Mouse (Mus musculus) lung, embryonic 15.5 days (tissue): ENCODE data around the gene Cdc123. TPM values are rescaled to one million over a fixed set of nuclear protein-coding genes. Genes with fewer than 3 reads are reported as not detected.
"Not testable (repeated sequence)": the region's sequence is repeated elsewhere in the genome, so short reads cannot be mapped to it uniquely, and the experiment has no call there.

ENCODE experiments used
- ATAC-seq: fragments of 200-750 bp; cut with Nextera tagmentation; 2 replicates; pipeline ENCODE4 v1.8.0; 2017; ENCODE audit warnings: moderate number of reproducible peaks, borderline replicate concordance; ENCODE audit not compliant: low FRiP score, low TSS enrichment; ENCODE audit errors: extremely low read depth
- H3K27ac ChIP-seq: fragments of 300-500 bp; sonication (generic); 2 replicates; pipeline ENCODE4 v1.5.1; 2015; ENCODE audit warnings: moderate library complexity, mild to moderate bottlenecking, inconsistent platforms
- H3K27me3 ChIP-seq: fragments of 300-500 bp; sonication (generic); 2 replicates; pipeline ENCODE4 v1.6.1; 2015; ENCODE audit warnings: inconsistent platforms
- H3K36me3 ChIP-seq: fragments of 300-500 bp; sonication (generic); 2 replicates; pipeline ENCODE4 v1.6.1; 2015; ENCODE audit warnings: inconsistent platforms
- H3K4me1 ChIP-seq: fragments of 300-500 bp; sonication (generic); 2 replicates; pipeline ENCODE4 v1.6.1; 2015; ENCODE audit warnings: inconsistent platforms
- H3K4me2 ChIP-seq: fragments of 300-500 bp; sonication (generic); 2 replicates; pipeline ENCODE4 v1.6.1; 2015; ENCODE audit warnings: inconsistent platforms, mild to moderate bottlenecking, moderate library complexity
- H3K4me3 ChIP-seq: fragments of 300-500 bp; sonication (generic); 2 replicates; pipeline ENCODE4 v1.5.1; 2015; ENCODE audit warnings: mild to moderate bottlenecking, inconsistent platforms
- H3K9ac ChIP-seq: fragments of 300-500 bp; sonication (generic); 2 replicates; pipeline ENCODE4 v1.6.1; 2015; ENCODE audit warnings: inconsistent platforms
- H3K9me3 ChIP-seq: fragments of 300-500 bp; sonication (generic); 2 replicates; pipeline ENCODE4 v1.6.1; 2016; ENCODE audit warnings: inconsistent platforms
- WGBS: fragments of 180-500 bp; shearing (Covaris S2); methylation state at CpG from one replicate; pipeline ENCODE4 v1.1.7; 2015; 5-methylcytosine and 5-hydroxymethylcytosine counted together
- polyA plus RNA-seq: library from polyadenylated mRNA; unstranded; fragments of >200 nt; fragmentation: Nextera tagmentation; extraction: Ambion mirVana; gene quantifications from 2 replicates; pipeline ENCODE4 v1.2.1, GENCODE M21; 2015

Cdc123 gene
- polyA plus RNA-seq, 1 experiment from 2014 or later, result 302 TPM

DNA sequence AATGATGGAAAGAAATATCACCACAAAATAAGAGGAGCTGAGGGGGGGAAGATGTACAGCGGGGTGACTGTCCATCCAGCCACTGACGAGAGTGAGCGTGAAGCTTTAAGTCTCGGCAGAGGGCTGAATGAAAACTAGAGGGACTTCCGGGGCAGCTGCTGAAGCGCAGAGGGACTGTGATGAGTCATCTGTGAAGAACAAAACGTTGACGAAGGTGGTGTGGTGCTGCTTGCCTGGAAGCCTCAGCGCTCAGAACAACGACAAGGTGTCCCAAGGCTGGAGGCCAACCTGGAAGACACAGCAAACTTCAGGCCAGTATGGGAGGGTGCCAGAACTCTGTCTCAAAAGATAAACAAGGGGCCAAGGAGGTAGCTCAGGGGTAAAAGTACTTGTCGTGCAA, 4.1 kb downstream of the Cdc123 start:
- no peak overlapping the region for H3K4me3 ChIP-seq
- no peaks in the 10 kb centered on the region for H3K9me3 ChIP-seq
- H3K4me2 ChIP-seq, result no peak overlapping the region
- 96% methylated on average over 11 of the region's 11 CpGs for WGBS
- no peak for ATAC-seq
- no peaks in the 10 kb centered on the region for H3K27me3 ChIP-seq
- H3K36me3 ChIP-seq, result peaks cover 54% of the 10 kb centered on the region
- no peak overlapping the region for H3K9ac ChIP-seq
- H3K4me1 ChIP-seq, result peaks cover under 1% of the 10 kb centered on the region; the same call in 1 of the 2 replicates
- no peak overlapping the region for H3K27ac ChIP-seq

DNA sequence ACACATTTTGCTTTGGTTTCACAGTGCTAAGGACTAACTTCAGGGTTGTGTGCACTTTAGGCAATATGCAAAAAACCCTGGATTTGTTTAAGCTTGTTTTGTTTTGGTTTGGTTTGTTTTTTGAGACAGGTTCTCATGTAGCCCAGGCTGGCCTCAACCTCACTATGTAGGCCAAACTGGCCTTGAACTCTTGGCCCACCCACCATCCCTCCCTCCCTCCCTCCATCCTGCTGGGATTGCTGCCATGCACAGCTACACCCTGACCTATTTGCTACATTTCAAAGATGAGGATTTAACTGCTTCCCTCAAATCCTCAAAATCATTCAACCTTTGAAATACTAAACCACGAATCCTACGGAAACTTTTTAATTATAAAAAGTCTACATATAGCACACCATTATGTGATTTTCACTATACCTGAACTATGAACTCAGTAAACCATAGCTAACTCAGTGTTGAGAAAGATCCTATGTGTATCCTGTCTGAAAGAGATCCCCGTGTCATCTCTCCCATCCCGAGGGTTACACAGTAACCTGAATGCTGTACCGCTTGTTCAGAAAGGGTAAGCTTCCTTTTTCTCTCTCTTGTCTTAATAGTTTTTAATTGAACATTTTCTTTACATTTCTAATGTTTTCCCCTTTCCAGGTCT, 19.6 kb downstream of the Cdc123 start:
- WGBS, result 92% methylated on average over 5 of the region's 5 CpGs

DNA sequence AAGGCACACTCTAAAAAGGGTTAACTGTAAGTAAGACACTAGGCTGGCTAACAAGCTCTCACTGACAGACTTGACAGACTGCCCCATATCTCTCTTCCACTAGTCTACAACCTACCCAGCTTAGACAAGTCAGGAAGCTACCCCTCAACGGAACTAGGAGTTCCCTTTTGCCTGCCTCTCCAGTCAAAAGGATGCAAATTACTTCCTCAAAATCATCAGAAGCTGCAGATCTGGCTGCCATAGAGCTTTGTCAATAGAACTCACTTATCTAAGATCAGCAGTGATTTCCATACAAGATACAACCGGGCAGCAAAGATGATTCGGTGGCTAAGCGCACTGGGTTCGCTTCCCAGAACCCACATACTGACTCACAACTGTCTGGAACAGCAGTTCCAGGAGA, 20.3 kb downstream of the Cdc123 start:
- no peaks in the 10 kb centered on the region for H3K4me1 ChIP-seq
- WGBS, result 81% methylated on average over 5 of the region's 5 CpGs

More for the DNA sequence above, 19.6 kb downstream of the Cdc123 start:
- no peak overlapping the region for H3K9ac ChIP-seq
- H3K27me3 ChIP-seq, result no peaks in the 10 kb centered on the region
- H3K4me3 ChIP-seq, result no peak overlapping the region
- no peak overlapping the region for H3K4me2 ChIP-seq
- no peak overlapping the region for H3K27ac ChIP-seq
- ATAC-seq, result no peak
- H3K9me3 ChIP-seq, result no peaks in the 10 kb centered on the region
- H3K4me1 ChIP-seq, result no peaks in the 10 kb centered on the region
- H3K36me3 ChIP-seq, result peaks cover 45% of the 10 kb centered on the region

DNA sequence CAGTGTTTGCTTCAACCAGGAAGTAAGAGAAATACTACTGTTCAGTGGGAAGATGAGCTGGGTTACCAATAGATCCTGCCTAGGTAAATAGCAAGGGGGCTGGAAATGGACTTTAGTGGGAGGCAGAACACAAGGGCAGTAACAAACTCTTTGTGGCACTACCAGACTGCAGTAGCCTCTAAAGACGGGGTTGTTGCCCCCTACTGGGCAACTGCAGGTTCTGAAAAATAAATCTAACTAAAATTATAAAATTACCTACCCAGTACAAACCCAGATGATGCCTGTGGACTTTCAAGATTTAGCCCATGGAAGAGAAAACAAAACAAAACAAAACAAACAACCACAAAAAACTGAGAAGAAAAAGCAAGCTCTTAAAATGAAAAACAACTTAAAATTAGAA, 20.8 kb downstream of the Cdc123 start:
- 21% methylated on average over 1 of the region's 1 CpGs for WGBS
- no peak overlapping the region for H3K9ac ChIP-seq
- no peaks in the 10 kb centered on the region for H3K4me1 ChIP-seq
- peaks cover 51% of the 10 kb centered on the region for H3K36me3 ChIP-seq
- H3K4me3 ChIP-seq, result no peak overlapping the region
- H3K27me3 ChIP-seq, result no peaks in the 10 kb centered on the region
- H3K4me2 ChIP-seq, result no peak overlapping the region
- ATAC-seq, result no peak
- H3K9me3 ChIP-seq, result no peaks in the 10 kb centered on the region
- H3K27ac ChIP-seq, result no peak overlapping the region

More for the DNA sequence above, 20.3 kb downstream of the Cdc123 start:
- Histone ChIP-seq H3K27me3 (no peaks in the 10 kb centered on the region), H3K36me3 (peaks cover 46% of the 10 kb centered on the region), H3K9ac (no peak overlapping the region), H3K27ac (no peak overlapping the region), H3K4me3 (no peak overlapping the region), H3K9me3 (no peaks in the 10 kb centered on the region), H3K4me2 (no peak overlapping the region)
- no peak for ATAC-seq

DNA sequence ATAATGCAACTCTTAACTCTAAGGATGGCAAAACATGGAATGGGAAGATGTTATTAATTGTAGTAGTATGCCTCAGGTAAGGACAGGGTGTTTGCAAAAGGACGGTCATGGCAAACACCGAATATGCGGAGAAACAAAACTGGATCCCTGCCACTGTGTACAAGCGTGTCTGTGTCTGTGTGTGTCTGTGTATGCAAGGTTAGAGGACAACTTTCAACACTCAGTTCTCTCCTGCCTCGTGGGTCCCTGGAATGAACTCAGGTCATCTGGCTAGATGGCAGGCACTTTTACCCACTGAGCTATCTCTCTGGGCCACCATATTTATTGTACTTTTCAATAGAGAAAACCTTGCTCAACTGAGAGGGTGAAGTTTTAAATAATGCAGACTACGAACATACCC, 22.5 kb downstream of the Cdc123 start:
- Histone ChIP-seq H3K27ac (no peak overlapping the region), H3K4me2 (no peak overlapping the region), H3K27me3 (no peaks in the 10 kb centered on the region), H3K9ac (no peak overlapping the region), H3K4me3 (no peak overlapping the region), H3K9me3 (no peaks in the 10 kb centered on the region), H3K36me3 (peaks cover 61% of the 10 kb centered on the region), H3K4me1 (no peaks in the 10 kb centered on the region)
- no peak for ATAC-seq
- WGBS, result 93% methylated on average over 6 of the region's 6 CpGs

DNA sequence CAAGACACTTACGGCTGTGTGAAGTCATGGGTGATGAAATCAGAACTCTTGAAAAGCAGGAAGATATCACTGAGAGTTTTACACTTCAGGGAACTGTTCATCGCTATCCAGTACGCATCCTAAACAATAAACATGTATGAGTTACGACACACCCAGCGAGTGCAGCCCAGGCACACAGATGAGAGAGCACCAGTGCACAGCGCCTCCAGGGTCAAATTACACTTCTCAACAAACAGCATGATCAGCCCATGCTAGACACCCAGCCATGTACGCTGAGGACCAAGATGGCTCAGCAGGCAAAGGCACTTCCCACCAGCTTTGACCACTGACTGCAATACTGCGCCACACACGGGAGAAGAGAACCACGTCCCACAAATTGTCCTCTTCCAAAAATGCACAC, 23.7 kb downstream of the Cdc123 start:
- H3K27ac ChIP-seq, result no peak overlapping the region
- no peaks in the 10 kb centered on the region for H3K4me1 ChIP-seq
- H3K9ac ChIP-seq, result no peak overlapping the region
- ATAC-seq, result no peak
- H3K36me3 ChIP-seq, result peaks cover 60% of the 10 kb centered on the region
- H3K9me3 ChIP-seq, result no peaks in the 10 kb centered on the region
- no peak overlapping the region for H3K4me2 ChIP-seq
- H3K27me3 ChIP-seq, result no peaks in the 10 kb centered on the region
- no peak overlapping the region for H3K4me3 ChIP-seq
- WGBS, result 91% methylated on average over 10 of the region's 10 CpGs

DNA sequence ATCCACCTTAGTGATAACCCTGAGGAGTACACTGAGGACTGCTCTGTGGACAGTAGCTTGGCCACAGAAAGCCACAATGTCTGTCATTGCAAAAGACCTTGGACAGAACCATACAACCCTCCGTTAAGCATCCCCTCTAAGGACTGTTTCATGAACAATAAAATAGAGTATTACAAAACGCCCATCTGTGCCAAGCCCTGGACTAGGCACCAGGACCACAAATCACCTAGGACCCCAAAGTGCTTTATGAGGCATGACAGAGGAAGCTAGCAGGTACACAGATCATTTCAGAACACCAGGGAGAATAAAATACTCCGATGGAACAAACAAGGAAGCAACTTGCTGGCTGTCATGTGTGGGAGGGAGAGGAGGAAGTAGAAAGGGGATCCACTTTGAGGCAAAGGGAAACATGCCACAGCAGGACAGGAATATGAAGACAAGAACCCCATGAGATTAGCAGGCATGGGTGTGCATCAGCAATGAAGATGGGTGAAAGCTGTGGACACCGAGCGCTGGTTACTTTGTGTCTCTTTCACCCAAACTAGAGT, 33.7 kb downstream of the Cdc123 start:
- Histone ChIP-seq H3K4me3 (no peak overlapping the region), H3K36me3 (peaks cover 41% of the 10 kb centered on the region), H3K9ac (no peak overlapping the region), H3K9me3 (no peaks in the 10 kb centered on the region), H3K27me3 (no peaks in the 10 kb centered on the region), H3K27ac (no peak overlapping the region), H3K4me2 (no peak overlapping the region), H3K4me1 (no peaks in the 10 kb centered on the region)
- 94% methylated on average over 5 of the region's 5 CpGs for WGBS
- no peak for ATAC-seq

DNA sequence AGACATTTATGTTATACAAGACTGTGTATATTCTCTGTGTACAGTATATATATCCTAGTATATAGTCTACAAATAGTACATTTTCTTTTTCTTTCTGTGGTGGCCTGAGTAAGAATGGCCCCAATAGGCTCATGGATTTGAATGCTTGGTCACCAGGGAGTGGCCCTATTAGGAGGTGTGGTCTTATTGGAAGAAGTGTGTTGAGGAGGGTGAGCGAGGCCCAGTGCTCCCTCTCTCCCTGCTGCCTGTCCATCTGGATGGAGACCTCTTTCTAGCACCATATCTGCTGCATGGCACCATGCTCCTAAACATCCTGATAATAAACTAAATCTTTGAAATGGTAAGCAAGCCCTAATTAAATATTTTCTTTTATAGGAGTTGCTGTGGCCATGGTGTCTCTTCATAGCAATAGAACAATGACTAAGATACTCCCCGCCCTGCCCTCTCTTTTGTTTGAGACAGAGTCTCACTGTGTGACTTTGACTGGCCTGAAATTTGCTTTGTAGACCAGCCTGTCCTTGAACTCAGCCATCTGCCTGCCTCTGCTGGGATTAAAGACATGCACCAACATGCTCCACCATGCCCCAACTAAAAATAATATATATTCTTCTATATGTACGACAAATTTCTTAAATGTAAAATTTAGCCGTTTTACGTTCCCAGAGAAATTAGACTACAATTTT, 34.8 kb downstream of the Cdc123 start:
- Histone ChIP-seq H3K27ac (no peak overlapping the region), H3K27me3 (no peaks in the 10 kb centered on the region), H3K4me3 (no peak overlapping the region), H3K9me3 (no peaks in the 10 kb centered on the region), H3K4me2 (no peak overlapping the region), H3K36me3 (peaks cover 35% of the 10 kb centered on the region), H3K4me1 (no peaks in the 10 kb centered on the region), H3K9ac (no peak overlapping the region)
- WGBS, result 91% methylated on average over 5 of the region's 5 CpGs
- ATAC-seq, result no peak

DNA sequence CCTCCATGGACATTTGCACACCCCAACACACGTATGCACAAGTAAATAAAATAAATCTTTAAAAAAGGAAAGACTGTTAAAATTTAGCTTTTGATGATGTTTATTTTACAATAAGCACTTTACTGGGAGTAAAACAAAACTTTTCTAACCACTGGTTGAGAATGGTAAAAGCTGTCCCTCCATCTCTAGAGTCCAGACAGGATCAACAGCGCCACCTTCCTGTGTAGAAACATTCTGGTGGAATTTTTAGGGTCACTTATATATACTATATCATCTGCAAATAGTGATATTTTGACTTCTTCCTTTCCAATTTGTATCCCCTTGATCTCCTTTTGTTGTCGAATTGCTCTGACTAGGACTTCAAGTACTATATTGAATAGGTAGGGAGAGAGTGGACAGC, 38.8 kb downstream of the Cdc123 start:
- 76% methylated on average over 3 of the region's 3 CpGs for WGBS
- H3K4me2 ChIP-seq, ATAC-seq, H3K4me3 ChIP-seq, H3K4me1 ChIP-seq, H3K9ac ChIP-seq, H3K27me3 ChIP-seq, H3K27ac ChIP-seq, H3K9me3 ChIP-seq: not testable (repeated sequence)
- H3K36me3 ChIP-seq, result peaks cover 29% of the 10 kb centered on the region

DNA sequence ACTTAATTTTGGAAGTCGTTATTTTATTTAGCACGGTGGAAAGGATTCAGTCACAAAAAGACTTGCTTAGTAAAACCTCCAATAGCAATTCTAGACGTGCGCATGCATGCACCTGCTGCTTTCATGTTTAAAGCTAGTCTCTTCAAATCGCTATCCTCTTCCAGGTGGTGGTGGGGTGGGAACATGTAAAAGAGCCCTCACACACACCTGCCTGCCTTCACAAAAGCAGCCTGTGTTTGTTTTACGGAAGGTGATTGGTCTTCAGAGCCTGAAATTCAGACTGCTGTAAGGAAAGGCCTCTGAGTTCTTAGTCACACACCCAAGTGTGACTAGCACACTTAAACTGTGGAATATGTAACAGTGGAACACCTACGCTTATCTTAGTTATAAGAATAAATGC, 39.7 kb downstream of the Cdc123 start:
- Histone ChIP-seq H3K4me2 (no peak overlapping the region), H3K9ac (no peak overlapping the region), H3K36me3 (peaks cover 32% of the 10 kb centered on the region), H3K9me3 (no peaks in the 10 kb centered on the region), H3K27ac (no peak overlapping the region), H3K4me3 (no peak overlapping the region), H3K27me3 (no peaks in the 10 kb centered on the region), H3K4me1 (no peaks in the 10 kb centered on the region)
- ATAC-seq, result no peak
- 93% methylated on average over 7 of the region's 7 CpGs for WGBS

DNA sequence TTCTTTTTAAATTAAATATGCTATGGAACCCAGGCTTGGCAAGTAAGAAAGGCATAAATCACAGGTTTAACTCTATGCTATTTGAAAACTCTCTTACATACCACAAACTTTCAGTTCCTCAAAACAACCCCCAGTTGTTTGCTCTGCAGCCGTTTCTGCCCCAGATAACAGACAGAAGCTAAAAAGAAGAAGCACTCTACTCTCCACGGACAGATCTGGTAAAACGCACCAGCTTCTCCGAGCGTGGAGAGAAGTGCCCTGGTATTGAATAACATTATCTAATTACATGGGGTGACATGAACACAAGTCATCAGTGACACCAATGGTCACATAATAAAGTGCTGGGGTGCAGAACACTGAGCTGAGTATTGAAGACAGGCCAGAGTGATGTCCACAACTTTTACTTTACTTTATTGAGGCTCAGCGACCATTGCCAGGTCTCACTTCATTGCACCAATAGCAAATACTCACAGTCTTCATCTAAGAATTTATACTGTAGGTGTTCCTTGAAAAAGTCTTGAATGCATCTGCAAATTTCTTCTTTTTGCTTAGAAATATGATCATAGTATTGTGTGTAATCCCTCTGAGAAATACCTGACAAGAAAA, 40.4 kb downstream of the Cdc123 start:
- Histone ChIP-seq H3K4me2 (no peak overlapping the region), H3K27me3 (no peaks in the 10 kb centered on the region), H3K9ac (no peak overlapping the region), H3K27ac (no peak overlapping the region), H3K36me3 (peaks cover 26% of the 10 kb centered on the region), H3K9me3 (no peaks in the 10 kb centered on the region), H3K4me1 (no peaks in the 10 kb centered on the region), H3K4me3 (no peak overlapping the region)
- no peak for ATAC-seq
- WGBS, result 87% methylated on average over 6 of the region's 6 CpGs

DNA sequence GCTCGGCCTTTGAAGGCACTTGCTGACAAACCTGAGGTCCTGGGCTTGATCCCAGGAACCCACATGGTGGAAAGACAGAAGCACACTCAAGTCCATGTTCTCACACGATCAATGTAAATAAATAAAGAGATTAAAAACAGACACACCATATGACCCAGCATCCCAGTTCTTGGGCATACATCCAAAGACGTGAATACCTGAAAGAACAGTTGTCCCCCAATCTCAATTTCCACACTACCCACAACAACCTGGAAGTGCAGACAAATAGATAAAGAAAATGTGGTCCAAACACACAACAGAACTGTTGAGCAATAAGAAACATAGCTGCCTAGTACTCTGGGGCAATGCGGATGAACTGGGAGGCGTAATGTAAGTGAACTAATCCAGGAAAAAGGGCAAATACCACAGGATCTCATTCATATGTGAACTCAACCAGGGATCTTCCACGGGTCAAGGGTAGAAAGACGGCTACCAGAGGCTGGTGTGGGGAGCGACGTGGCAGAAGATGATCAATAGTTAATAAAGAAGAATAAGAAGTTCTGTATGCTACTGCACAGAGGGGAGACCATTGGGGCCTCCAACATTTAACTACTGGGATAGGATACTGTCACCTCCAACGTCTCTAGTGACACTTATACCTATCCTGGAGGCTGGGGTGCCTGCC, 42.9 kb downstream of the Cdc123 start:
- no peaks in the 10 kb centered on the region for H3K27me3 ChIP-seq
- H3K4me2 ChIP-seq, result no peak overlapping the region
- WGBS, result 83% methylated on average over 10 of the region's 10 CpGs
- H3K36me3 ChIP-seq, result peaks cover 24% of the 10 kb centered on the region; the same call in 1 of the 2 replicates
- no peaks in the 10 kb centered on the region for H3K9me3 ChIP-seq
- H3K27ac ChIP-seq, result no peak overlapping the region
- H3K4me3 ChIP-seq, result no peak overlapping the region
- ATAC-seq, result no peak
- H3K9ac ChIP-seq, result no peak overlapping the region
- H3K4me1 ChIP-seq, result no peaks in the 10 kb centered on the region
